Mouse (Mus musculus): ENCODE measurements around the gene Hist1h2ab.
"Not testable (repeated sequence)": the region's sequence is repeated elsewhere in the genome, so short reads cannot be mapped to it uniquely, and the experiment has no call there.

The Hist1h2ab gene

DNA sequence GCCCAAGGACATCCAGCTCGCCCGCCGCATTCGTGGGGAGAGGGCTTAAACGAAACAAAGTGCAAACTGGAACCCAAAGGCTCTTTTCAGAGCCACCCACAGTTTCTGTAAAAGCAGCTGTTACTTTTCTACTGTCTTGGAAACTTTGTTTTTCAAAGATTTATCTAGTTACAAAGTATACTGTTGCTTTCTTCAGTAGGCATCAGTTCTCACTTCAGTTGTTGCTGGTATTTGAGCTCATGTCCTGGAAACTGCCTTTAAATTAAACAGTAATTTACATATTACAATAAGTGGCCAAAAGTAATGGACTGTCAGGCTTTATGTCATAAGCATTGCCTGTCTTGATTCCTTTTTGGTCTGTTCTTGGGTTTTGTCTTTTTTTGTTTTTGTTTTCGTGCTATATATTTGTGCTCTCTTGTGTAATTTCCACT, 1.8 kb downstream of the Hist1h2ab start:
- DNase-seq (ENCODE audit: low spot score in 2 of 2), result peak in 1 of 2 experiments; percentile 66

DNA sequence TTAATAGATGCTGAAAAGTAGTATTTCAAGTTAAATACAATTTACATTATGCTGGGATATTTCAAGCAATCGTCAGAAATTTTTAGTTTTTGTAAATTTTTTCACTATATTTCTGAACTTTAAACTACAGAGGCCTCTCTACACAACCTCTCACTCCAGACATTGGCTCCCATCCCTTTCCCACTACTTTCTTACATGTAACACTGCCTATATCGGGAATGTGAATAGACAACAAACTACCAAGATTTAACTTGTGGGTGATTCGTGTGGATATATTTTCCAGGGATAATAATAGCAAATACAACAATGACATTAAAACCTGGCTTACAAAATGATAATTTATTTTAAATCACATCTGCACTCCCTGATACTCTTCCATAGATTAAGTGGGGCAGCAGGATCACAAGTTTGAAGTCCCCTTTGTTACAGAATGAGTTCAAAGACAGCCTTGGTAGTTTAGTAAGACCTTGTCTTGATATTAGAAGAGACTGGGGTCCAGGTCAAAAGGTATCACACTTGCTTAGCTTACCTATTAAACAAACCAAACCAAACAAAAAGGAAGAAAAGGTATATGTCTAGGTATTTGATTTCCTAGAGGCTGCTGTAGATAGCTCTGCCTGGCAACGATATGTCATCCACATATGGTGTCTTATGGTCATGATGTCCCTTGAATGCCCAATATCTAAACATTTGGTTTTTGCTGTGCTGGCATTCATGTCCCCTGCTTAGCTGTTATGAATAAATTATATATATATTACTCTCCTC, 2.6 kb downstream of the Hist1h2ab start:
- peak in 1 of 2 experiments; percentile 45 for DNase-seq (ENCODE audit: low spot score in 2 of 2)

DNA sequence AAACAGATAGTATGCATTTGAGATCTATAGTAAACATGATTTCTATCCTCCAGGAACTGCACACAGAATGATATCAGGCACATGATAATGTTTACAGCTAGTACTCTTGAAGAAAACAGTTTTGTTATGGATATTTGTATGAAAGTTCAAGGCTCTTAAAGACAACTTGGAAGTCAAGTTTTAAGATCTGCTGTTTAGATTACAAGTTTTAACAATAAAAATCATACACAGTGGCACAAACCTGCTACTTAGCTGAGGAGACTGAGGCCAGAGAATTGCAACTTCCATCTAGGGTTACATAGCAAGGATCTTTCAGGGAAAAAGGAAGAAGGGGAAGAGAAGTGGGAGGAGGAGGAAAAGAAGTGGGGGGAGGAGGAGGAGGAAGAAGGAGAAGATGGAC, 4.1 kb downstream of the Hist1h2ab start:
- DNase-seq (ENCODE audit: low spot score in 2 of 2), result no peak

DNA sequence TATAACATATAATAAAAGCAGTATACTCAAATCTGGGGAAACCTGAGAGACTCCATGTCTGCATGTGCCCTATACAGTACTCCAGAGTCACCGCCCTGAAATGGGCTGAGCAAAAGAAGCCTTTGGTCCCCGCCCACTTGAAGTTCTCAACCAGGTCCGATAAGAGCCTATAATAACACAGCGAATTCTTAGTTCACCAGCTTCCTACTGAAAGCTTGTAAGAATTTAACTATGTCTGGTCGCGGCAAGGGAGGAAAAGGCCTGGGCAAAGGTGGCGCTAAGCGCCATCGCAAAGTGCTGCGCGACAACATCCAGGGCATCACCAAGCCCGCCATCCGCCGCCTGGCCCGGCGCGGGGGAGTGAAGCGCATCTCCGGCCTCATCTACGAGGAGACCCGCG, 5.9 kb downstream of the Hist1h2ab start, which contains the start of gene Hist1h4b:
TSS of gene Hist1h4b (plus strand) at position 224 of the 400 bp plus-strand sequence.
- peak; percentile 92 to 93 for DNase-seq (ENCODE audit: low spot score in 2 of 2)

DNA sequence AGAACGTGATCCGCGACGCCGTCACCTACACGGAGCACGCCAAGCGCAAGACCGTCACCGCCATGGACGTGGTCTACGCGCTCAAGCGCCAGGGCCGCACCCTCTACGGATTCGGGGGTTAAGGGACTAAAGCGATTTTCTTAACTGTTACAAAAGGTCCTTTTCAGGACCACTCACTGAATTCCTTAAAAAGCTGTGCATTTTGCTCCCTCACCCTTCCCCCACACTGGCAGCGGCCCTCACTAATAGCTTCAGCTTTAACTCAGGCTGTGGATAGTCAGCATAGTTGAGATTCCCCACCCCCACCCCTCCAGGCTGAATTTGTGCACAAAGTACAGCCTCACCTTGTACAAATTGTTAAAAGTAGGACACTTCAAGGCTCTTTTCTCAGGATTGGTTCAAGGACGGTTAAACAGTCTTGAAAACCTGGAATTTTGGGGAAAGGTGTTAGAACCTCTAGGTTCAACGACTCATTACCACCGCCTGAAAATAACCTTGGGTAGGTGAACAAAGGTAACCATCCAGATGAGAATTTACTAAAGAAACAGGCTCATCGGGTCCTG, 6.4 kb downstream of the Hist1h2ab start:
- DNase-seq (ENCODE audit: low spot score in 2 of 2), result peak; percentile 47 to 73

DNA sequence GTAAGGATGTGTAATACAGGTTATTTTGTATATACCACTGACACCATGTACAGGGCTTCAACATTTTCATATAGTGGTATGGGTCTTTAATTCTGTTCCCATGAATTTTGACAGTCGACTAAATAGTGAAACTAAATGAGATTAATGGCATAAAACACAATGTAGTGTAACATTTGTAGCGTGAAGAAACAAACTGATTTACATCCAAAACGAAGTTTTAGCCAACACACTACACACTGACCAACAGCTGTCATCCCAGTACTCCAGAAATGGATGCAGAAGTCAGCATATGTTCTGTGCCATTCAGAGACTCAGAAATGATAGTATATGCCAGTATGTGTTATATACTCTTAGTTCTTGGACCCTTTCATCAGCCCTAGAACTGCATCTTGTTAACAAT, 7.0 kb downstream of the Hist1h2ab start:
- no peak for DNase-seq (ENCODE audit: low spot score in 2 of 2)

DNA sequence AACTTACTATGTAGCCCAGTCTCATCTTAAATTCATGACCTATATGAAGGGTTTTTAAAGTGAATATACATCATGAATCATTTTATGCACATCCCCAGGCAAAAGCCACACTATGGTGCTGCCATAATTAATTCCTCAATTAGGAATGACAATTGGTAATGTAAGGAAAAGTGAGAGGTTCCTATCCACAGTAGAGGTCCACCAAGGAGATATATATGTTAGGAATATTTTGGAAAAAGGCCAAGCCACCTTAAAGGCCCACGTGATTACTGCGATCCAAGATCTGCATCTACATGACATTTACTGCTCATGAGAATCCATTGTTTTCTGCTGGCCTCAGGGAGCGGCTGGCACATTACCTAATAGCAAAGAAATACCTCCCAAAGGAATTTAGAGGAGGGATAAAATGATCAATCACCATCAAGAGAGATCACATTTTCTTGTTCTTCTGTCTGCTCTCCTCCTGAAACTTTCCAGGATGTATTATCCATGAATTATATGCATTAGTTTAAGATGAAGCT, 8.4 kb downstream of the Hist1h2ab start:
- no peak for DNase-seq (ENCODE audit: low spot score in 2 of 2)

DNA sequence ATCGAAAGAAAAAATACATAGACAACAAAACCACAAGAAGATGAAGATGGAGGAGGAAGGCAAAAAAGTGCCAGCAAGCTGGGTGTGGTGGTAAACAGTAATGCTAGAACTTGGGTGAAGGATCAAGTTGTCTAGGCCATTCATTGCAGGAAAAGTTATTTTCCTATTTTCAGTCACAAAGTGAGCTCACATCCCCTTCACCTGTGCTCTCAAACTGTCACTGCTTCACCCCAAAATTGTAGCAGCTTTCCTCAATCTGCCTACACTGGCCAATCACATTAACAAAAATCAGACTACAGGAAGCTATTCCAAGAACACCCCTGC, 9.0 kb downstream of the Hist1h2ab start:
- no peak for DNase-seq (ENCODE audit: low spot score in 2 of 2)

DNA sequence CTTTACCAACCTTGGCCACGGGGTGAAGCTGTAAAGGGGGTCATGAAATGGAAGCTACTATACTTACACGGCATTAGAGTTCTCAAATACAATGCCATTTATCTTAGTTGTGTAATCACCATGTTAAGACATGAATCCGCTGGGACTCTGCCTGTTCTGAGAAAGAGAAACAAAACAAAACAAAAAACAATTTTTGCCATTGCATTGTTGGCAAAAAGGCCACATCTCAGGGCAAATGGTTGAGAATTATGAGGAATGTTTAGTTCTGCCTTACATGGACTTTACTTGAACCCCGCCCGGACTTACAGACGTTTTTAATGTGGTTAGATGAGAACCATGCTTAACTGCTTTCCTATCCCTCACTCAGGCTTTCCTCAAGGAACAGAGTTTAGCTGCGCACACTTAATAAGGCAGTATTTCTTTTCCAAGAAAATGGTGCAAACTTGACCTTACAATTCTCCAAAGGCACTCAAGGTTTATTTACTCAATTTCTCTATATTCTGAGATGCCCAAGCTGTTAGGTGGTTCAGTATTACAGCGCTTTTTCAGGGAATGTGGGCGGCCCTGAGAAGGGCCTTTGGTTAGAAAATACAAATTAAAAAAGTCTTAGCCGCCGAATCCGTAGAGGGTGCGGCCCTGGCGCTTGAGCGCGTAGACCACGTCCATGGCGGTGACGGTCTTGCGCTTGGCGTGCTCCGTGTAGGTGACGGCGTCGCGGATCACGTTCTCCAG, 9.5 kb downstream of the Hist1h2ab start:
- DNase-seq (ENCODE audit: low spot score in 2 of 2), result peak; percentile 65 to 74

DNA sequence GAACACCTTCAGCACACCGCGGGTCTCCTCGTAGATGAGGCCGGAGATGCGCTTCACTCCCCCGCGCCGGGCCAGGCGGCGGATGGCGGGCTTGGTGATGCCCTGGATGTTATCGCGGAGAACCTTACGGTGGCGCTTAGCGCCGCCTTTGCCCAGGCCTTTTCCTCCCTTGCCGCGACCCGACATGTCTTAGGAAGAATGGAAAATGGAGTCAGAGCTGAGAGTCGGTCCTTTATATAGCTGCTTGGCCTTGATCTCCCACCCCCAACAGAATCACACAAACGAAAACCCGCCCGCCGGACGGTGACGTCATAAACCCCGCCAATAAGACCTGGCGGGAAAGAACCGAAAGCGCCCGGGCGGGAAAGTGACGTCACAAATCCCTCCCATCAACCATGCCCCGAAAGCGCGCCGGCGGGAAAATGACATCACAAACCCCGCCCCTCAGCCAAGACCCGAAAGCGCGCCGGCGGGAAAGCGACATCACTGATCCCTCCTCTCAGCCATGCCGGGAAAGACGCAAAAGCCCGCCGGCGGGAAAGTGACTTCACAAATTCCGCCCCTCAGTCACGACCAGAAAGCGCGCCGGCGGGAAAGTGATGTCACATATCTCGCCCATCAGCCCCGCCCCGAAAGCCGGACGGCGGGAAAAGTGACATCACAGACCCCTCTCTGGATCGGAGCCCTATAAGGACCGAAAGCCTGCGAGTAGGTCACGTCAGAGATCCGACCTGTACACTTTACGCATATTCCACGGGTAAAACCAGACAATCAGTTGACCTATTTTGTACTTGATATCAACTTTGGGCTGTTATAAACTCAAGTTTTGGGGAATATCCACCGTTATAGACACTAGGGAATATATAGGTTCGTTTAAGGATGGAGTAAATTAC, 10.3 kb downstream of the Hist1h2ab start, which contains the start of gene Hist1h4a:
TSS of gene Hist1h4a (minus strand) at position 259 of the 893 bp plus-strand sequence.
- DNase-seq (ENCODE audit: low spot score in 2 of 2), result peak; percentile 99

DNA sequence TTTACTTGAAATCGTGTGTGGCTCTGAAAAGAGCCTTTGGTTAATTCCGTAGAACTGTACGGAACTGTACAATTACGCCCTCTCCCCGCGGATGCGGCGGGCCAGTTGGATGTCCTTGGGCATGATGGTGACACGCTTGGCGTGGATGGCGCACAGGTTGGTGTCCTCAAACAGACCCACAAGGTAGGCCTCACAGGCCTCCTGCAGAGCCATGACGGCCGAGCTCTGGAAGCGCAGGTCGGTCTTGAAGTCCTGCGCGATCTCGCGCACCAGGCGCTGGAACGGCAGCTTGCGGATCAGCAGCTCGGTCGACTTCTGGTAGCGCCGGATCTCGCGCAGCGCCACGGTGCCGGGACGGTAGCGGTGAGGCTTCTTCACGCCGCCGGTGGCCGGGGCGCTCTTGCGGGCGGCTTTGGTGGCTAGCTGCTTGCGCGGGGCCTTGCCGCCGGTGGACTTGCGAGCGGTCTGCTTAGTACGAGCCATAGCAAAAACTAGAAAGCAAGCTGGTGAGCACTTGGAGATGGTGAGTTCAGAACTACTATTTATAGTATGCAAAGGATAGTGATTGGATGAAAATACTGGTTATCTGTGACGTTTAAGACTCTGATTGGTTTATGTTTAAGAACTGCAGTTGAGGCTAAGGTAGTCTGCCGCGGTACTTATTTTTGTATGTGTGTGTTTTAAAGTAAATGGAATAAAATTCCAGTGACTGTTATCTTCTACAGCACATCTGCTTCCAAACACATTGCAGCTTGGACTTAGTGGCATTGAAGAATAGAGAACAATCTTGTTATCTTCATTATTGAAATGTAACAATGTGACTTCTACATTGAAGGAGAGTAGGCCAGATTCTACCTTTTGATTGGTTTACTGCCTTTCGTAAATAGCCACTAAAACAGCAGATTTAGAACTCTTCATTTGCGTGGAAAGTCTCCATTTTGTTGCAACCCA, 11.2 kb downstream of the Hist1h2ab start, which contains the start of gene Hist1h3a:
TSS of gene Hist1h3a (minus strand) at position 516 of the 951 bp plus-strand sequence.
- DNase-seq (ENCODE audit: low spot score in 2 of 2), result peak; percentile 83 to 91

DNA sequence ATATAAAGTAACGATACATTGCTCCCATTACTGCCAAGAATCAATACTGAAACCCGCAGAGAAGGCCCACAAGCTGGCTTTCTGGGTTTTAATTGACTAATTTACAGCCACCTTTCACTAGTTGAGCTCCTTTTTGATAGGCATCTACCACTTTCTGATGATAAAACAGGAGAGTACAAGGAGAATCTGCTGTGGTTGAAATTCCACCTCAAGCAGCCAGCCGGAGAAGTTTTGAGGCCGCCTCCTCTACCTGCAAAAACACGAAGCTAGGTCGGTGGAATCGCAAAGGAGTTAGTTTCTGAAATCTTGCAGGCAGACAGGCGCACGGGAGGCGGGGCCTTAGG, 12.3 kb downstream of the Hist1h2ab start:
- DNase-seq (ENCODE audit: low spot score in 2 of 2), result no peak

DNA sequence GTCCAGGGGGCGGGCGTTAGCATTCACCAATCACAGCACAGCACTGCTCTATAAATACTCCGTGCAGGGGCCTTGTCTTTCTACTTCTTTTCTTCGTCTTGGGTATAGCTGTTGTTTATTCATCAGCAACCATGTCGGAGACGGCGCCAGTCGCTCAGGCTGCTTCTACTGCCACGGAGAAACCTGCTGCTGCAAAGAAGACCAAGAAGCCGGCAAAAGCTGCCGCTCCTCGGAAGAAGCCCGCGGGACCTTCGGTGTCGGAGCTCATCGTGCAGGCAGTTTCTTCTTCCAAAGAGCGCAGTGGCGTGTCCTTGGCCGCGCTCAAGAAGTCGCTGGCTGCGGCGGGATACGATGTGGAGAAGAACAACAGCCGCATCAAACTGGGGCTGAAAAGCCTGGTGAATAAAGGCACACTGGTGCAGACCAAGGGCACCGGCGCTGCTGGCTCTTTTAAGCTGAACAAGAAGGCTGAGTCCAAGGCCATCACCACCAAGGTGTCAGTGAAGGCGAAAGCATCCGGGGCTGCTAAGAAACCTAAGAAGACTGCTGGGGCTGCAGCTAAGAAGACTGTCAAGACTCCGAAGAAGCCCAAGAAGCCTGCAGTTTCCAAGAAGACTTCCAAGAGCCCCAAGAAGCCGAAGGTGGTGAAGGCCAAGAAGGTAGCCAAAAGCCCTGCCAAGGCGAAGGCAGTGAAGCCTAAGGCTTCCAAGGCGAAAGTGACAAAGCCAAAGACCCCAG, 12.8 kb downstream of the Hist1h2ab start, which contains the start of gene Hist1h1a:
TSS of gene Hist1h1a (plus strand) at position 81 of the 738 bp plus-strand sequence.
- peak; percentile 92 to 93 for DNase-seq (ENCODE audit: low spot score in 2 of 2)

DNA sequence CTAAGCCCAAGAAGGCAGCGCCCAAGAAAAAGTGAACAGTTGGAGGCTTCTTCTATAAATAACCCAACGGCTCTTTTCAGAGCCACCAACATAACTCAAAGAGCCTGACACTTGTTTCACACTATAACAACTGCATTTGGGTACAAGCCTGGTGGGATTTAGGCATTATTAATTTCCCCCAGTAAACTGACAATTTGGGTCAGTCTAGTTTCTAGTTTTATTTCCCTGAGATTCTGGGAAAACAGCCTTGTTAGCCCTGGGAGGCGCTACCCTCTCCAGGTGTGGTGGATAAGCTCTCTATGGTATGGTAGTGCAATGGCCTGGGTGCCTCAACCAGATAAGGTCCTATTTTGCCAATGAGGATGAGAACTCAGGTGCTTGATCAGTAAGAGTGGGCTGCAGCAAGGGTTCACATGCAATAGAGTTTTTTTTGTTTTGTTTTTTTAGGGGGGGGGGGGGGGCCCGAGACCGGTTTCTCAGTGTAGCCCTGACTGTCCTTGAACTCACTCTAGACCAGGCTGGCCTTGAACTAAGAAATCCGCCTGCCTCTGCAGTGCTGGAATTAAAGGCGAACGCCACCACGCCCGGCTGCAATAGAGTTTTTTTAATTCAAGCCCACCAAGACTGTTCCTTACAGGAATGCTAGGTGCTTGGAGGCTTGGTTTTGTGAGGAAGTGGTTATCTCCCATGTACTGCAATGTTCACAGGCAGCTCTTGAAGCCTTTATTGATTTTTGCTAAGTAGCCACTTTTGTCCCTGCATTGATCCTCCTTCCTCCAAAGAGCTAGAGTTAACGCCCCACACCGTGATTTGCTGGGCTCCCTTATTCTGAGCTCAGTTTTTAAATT, 13.6 kb downstream of the Hist1h2ab start:
- DNase-seq (ENCODE audit: low spot score in 2 of 2), result peak; percentile 41 to 69

DNA sequence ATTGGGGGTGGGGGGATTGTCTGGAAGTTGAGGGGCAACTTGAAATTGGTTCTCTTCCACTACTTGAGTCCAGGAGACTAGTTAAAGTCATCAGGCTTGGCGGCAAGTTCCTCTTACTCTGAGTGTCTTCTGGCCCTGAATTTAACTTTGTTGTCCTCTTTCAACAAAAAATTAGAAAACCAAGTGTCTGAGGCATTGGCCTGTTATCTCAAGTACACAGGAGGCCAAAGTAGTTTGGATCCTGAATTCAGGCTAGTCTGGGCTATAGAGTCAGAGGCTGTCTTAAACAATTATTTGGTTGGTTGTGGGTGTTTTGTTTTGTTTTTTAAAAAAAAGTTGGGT, 14.2 kb downstream of the Hist1h2ab start:
- no peak for DNase-seq (ENCODE audit: low spot score in 2 of 2)

DNA sequence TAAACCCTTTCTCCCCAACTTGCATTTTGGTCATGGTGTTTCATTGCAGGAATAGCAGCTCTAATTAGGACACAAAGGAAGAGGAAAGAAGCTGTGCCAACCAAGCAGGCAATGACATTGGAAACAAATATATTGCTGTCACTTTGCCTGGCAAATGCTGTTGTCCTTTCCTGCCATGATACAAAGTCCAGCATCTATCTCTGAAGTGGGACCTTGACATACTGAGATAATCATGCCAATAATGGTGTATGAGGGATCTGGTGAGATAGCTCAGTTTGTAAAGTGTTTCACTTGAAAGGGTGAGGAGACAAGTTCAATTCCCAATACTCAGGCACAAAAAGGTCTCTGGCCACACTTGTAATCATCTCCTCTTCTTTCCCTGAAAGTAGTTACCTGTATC, 15.8 kb downstream of the Hist1h2ab start:
- DNase-seq (ENCODE audit: low spot score in 2 of 2), result no peak

DNA sequence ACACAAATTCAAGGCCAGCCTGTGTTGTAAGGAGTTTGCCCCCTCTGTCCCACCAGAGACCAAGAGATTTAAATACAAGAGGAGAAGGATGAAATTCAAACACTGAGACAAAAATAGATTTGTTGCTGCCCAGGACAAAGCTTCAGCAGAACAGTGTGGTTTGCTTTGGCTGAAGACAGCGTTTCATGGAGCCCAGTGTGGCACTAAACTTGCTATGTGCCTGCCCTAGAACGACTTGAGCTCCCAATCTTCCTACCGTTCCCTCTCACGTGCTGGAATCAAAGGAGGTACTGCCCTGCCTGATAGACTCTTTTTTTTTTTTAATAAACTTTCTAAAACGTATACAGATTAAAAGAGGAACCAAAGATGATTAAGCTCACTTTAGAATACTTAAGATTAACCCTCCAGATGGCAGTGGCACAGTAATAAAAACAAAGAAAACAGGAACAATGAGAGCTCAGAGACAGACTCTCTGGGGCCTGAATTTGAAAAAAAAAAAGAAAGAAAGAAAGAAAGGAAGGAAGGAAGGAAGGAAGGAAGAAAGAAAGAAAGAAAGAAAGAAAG, 18.0 kb downstream of the Hist1h2ab start:
- no peak for DNase-seq (ENCODE audit: low spot score in 2 of 2)

DNA sequence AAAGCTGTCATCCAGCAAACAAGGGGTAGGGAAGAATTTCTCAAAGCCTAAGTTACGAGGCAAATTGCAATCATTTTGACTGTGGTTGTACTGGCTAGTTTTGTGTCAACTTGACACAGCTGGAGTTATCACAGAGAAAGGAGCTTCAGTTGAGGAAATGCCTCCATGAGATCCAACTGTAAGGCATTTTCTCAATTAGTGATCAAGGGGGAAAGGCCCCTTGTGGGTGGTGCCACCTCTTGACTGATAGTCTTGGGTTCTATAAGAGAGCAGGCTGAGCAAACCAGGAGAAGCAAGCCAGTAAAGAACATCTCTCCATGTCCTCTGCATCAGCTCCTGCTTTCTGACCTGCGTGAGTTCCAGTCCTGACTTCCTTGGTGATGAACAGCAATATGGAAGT, 18.7 kb downstream of the Hist1h2ab start, which contains the start of gene Trim38:
TSS of gene Trim38 (plus strand) at position 301 of the 400 bp plus-strand sequence.
- DNase-seq (ENCODE audit: low spot score in 2 of 2), result not testable (repeated sequence)
